Mouse (Mus musculus): ENCODE measurements around the gene Trim65.

DNA sequence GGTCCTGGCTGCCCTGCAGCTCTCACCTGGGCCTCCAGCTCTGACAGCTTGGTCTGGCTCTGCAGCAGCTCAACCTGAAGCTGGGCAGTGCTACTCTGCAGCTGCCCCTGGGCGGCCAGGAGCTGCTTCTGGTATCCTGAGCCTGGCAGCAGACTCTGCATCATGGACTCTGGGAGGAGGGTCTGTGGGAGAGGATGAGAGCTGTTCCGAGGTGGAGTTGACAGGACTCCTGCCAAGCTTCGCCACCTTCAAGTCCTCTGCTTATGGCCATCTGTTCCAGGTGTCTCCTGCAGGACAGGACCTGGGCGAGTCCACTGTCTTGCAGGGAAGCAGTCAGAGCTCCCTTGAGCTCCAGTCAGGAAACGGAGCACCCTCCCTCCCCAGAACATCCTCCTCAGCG is 18.4 kb upstream of the Trim65 start:
- TF ChIP-seq POLR2A (IDR thresholded peaks at IDR 0.05; ENCODE audit: borderline replicate concordance, control insufficient read depth, low read depth, low read length) (no peak), CTCF (IDR thresholded peaks at IDR 0.05; ENCODE audit: control insufficient read depth, insufficient read depth, low read length) (no peak)

All from bone marrow, adult 2 months (tissue).